Mouse (Mus musculus): ENCODE data around the gene Gm20547. TPM values are rescaled to one million over a fixed set of nuclear protein-coding genes. Genes with fewer than 3 reads are reported as not detected.

Gene Gm20547
- polyA plus RNA-seq, 1 experiment: not detected

DNA sequence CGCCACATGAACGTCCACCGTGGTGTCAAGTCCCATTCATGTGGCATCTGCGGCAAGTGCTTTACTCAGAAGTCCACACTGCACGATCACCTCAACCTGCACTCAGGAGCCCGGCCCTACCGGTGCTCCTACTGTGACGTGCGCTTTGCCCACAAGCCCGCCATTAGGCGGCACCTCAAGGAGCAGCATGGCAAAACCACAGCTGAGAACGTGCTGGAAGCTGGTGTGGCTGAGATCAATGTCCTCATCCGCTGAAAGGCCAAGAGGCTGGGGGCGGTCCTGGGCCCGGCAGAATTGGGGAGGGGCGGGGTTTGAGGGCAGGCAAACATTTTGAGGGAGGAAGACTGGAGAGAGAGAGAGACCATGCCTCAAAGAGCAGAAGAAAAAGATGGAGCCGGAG lies 14.5 kb upstream of the Gm20547 start:
- DNase-seq (ENCODE audit: low read depth): no peak

DNA sequence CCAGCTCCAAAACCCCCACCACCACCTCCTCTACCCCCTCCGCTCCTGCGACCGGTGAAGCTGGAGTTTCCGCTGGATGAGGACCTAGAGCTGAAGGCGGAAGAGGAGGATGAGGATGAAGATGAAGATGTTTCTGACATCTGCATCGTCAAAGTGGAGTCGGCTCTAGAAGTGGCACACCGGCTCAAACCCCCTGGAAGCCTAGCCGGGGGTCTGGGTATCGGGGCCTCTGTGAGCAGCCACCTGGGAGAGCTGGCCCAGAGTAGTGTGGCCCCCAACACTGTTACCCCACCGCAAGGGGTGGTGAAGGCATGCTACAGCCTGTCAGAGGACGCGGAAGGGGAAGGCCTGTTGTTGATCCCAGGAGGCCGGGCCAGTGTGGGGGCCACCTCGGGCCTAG lies 13.9 kb upstream of the Gm20547 start:
- no peak for DNase-seq (ENCODE audit: low read depth)

DNA sequence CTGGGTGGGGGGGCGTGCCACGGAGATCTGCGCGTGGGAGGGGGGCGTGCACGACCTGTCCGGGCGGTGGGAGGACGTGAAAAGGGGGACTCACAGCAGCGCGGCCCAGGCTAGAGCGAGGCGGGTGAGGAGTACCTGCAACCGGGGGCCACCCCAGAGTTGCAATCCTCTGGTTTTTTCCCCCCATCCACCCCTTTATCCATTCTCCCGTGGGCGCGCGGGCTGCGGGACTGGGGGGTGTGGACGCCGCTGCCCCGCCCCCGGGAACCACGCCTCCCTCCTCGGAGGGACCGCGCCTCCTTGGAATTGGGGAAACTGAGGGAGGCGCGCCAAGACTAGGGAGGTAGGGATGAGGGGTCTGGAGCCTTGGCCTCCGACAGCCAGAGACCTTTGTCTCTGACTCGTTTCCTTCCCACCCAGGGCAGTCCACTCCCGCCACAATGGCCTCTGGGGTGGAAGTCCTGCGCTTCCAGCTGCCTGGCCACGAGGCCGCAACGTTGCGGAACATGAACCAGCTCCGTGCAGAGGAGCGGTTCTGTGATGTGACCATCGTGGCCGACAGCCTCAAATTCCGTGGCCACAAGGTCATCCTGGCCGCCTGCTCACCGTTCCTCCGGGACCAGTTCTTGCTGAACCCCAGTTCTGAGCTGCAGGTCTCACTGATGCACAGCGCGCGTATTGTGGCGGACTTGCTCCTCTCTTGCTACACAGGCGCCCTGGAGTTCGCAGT lies 13.1 kb upstream of the Gm20547 start:
- no peak for DNase-seq (ENCODE audit: low read depth)

GRCm38 (mm10) chr17:34894074-34894597 lies 12.3 kb upstream of the Gm20547 start:
- no peak for DNase-seq (ENCODE audit: low read depth)

- DNase-seq (ENCODE audit: low read depth): no peak
Observed at GRCm38 (mm10) chr17:34893072-34893824, 11.4 kb upstream of the Gm20547 start.

- no peak for DNase-seq (ENCODE audit: low read depth)
Observed at GRCm38 (mm10) chr17:34891377-34891776, 9.5 kb upstream of the Gm20547 start.

- DNase-seq (ENCODE audit: low read depth): no peak
Observed at GRCm38 (mm10) chr17:34890074-34890743, 8.4 kb upstream of the Gm20547 start.

- DNase-seq (ENCODE audit: low read depth): no peak
Observed at GRCm38 (mm10) chr17:34887942-34888341, 6.1 kb upstream of the Gm20547 start.

GRCm38 (mm10) chr17:34885615-34886014 lies 3.8 kb upstream of the Gm20547 start:
- DNase-seq (ENCODE audit: low read depth): no peak

DNA sequence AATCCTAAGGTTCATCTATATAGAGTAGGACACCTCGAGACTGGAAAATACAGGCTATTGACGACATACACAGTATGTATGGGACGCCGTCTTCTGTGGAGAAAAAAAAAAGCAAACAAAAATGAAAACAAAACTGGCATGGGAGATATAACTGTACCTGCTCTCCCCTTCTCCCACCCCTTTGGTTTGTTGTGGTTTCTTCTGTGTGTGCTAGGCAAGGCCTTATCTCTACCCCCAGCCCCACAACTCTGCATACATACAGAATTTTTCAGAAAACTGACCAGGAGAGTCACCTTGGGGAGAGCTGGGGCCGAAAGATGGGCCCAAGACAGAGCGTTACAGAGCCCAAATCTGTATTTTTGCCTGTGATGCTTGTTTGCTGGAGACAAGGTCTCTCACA lies 2.9 kb upstream of the Gm20547 start:
- no peak for DNase-seq (ENCODE audit: low read depth)

GRCm38 (mm10) chr17:34883332-34883731 lies 1.5 kb upstream of the Gm20547 start:
- no peak for DNase-seq (ENCODE audit: low read depth)

DNA sequence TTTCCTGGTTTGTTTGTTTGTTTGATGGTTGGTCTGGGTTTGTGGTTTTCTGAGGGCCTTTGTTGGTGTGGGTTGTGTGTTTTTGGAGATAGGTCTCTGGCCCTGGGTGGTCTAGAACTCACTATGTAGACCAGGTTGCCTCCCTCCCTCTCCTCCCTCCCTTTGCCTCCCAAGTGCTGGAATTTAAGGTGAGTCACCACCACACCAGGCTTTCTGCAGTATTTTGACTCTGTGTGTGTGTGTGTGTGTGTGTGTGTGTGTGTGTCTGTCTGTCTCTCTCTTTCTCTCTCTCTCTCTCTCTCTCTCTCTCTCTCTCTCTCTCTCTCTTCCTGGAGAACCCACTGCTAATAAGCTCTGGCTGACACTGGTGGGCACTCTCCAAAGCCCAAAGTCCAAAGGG lies 676 bp downstream of the Gm20547 start:
- DNase-seq (ENCODE audit: low read depth): no peak

GRCm38 (mm10) chr17:34879336-34879879 lies 2.4 kb downstream of the Gm20547 start, which contains the start of gene Zbtb12:
Gene Zbtb12 (plus strand): TSS chr17:34879483.
- DNase-seq (ENCODE audit: low read depth): no peak

DNA sequence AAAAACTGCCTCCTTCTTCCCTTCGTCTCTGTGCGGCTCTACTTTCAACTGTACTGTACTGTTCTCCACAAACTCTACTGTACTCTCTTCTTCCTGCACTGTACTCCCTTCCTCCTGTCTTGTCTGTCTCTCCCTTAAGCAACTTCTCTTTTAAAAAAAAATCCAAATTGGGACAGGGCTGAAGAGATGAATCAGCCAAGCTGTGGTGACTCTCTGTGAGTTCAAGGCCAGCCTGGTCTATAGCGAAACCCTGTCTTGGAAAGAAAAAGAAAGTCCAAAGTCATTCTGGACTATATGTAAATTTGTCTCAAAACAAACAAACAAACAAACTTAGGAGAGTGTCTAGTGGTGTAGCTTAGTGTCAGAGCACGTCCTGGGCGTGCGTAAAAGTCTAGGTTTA lies 7.5 kb downstream of the Gm20547 start:
- no peak for DNase-seq (ENCODE audit: low read depth)

- no peak for DNase-seq (ENCODE audit: low read depth)
Observed at GRCm38 (mm10) chr17:34865981-34866380, 15.9 kb downstream of the Gm20547 start.

GRCm38 (mm10) chr17:34862416-34863081 lies 19.3 kb downstream of the Gm20547 start, which contains the start of gene Cfb:
Gene Cfb (minus strand): TSS chr17:34862518.
- DNase-seq (ENCODE audit: low read depth): peak; percentile 24

GRCm38 (mm10) chr17:34861704-34862415 lies 20.0 kb downstream of the Gm20547 start:
- no peak for DNase-seq (ENCODE audit: low read depth)

- no peak for DNase-seq (ENCODE audit: low read depth)
Observed at GRCm38 (mm10) chr17:34860514-34860913, 21.3 kb downstream of the Gm20547 start.

GRCm38 (mm10) chr17:34858670-34859069 lies 23.2 kb downstream of the Gm20547 start:
- DNase-seq (ENCODE audit: low read depth): no peak

DNA sequence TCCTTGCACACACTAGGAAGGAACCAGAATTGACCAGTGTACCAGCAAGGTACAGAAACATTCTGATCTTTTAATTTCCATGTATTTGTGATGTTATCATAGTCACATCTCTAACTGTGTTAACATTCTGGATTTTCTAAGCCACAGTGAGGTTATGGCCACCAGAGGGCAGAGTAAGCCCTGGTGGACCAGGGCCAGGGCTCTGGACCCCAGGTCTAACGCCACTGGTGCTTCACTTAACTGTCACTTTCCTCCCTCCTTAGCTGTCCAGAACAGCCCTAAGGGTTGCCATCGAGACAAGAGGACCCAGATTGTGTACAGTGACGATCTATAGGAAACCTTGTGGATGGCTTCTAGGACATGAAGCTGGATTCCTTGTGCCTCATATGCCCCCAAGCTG lies 26.0 kb downstream of the Gm20547 start:
- no peak for DNase-seq (ENCODE audit: low read depth)

- DNase-seq (ENCODE audit: low read depth): no peak
Observed at GRCm38 (mm10) chr17:34854761-34855160, 27.1 kb downstream of the Gm20547 start.

Data from gonadal fat pad, adult 2 months (tissue).